Mouse (Mus musculus) intestine, embryonic 16.5 days (tissue): ENCODE results near the gene Nudt4. TPM values are rescaled to one million over a fixed set of nuclear protein-coding genes. Genes with fewer than 3 reads are reported as not detected.

Experiments used
- ATAC-seq: fragments of 200-750 bp; cut with Nextera tagmentation; 2 replicates; pipeline ENCODE4 v1.8.0; 2017; ENCODE audit warnings: moderate TSS enrichment, moderate library complexity
- H3K27ac ChIP-seq: fragments of 300-500 bp; sonication (generic); 2 replicates; pipeline ENCODE4 v1.5.1; 2014; ENCODE audit warnings: mild to moderate bottlenecking, low read length
- H3K27me3 ChIP-seq: fragments of 300-500 bp; sonication (generic); replicated peaks from 2 replicates; pipeline ENCODE4 v1.6.1; 2014; ENCODE audit warnings: low read length, control low read depth, mixed read lengths; ENCODE audit not compliant: control insufficient read depth, insufficient read depth
- H3K36me3 ChIP-seq: fragments of 300-500 bp; sonication (generic); 2 replicates; pipeline ENCODE4 v1.6.1; 2014; ENCODE audit warnings: low read length, control low read depth; ENCODE audit not compliant: control insufficient read depth, insufficient read depth
- H3K4me1 ChIP-seq: fragments of 300-500 bp; sonication (generic); 2 replicates; pipeline ENCODE4 v1.6.1; 2014; ENCODE audit warnings: low read length, control low read depth, mixed read lengths; ENCODE audit not compliant: control insufficient read depth, insufficient read depth
- H3K4me2 ChIP-seq: fragments of 300-500 bp; sonication (generic); 2 replicates; pipeline ENCODE4 v1.6.1; 2014; ENCODE audit warnings: low read depth, low read length, control low read depth
- H3K4me3 ChIP-seq: fragments of 300-500 bp; sonication (generic); 2 replicates; pipeline ENCODE4 v1.5.1; 2014; ENCODE audit warnings: mild to moderate bottlenecking, low read length
- H3K9ac ChIP-seq: fragments of 300-500 bp; sonication (generic); 2 replicates; pipeline ENCODE4 v1.6.1; 2014; ENCODE audit warnings: low read depth, low read length
- H3K9me3 ChIP-seq: fragments of 300-500 bp; sonication (generic); 2 replicates; pipeline ENCODE4 v1.6.1; 2016; ENCODE audit warnings: low read length, control low read depth; ENCODE audit not compliant: control insufficient read depth
- WGBS: fragments of 180-500 bp; shearing (Covaris S2); extraction: QIAGEN DNeasy Blood & Tissue Kit; methylation state at CpG from one replicate; pipeline ENCODE4 v1.1.7; 2014; 5-methylcytosine and 5-hydroxymethylcytosine counted together
- polyA plus RNA-seq: library from polyadenylated mRNA; unstranded; fragments of >200 nt; fragmentation: Nextera tagmentation; extraction: Ambion mirVana; gene quantifications from 2 replicates; pipeline ENCODE4 v1.2.1, GENCODE M21; 2015

Nudt4 gene
- polyA plus RNA-seq, 1 experiment from 2014 or later, result 34.2 TPM

GRCm38 (mm10) chr10:95594414-95594813, 30.5 kb upstream of the Nudt4 start:
- no peak overlapping the region for H3K27ac ChIP-seq
- 50% methylated on average over 11 of the region's 11 CpGs for WGBS
- no peaks in the 10 kb centered on the region for H3K27me3 ChIP-seq
- no peaks in the 10 kb centered on the region for H3K9me3 ChIP-seq
- no peaks in the 10 kb centered on the region for H3K4me1 ChIP-seq
- H3K9ac ChIP-seq, result no peak overlapping the region
- no peak for ATAC-seq
- no peaks in the 10 kb centered on the region for H3K36me3 ChIP-seq
- H3K4me2 ChIP-seq, result no peak overlapping the region
- H3K4me3 ChIP-seq, result no peak overlapping the region

GRCm38 (mm10) chr10:95591257-95591656, 27.3 kb upstream of the Nudt4 start:
- H3K4me1 ChIP-seq, result no peaks in the 10 kb centered on the region
- no peak overlapping the region for H3K9ac ChIP-seq
- H3K9me3 ChIP-seq, result no peaks in the 10 kb centered on the region
- H3K27me3 ChIP-seq, result no peaks in the 10 kb centered on the region
- no peak overlapping the region for H3K27ac ChIP-seq
- no peaks in the 10 kb centered on the region for H3K36me3 ChIP-seq
- no peak for ATAC-seq
- no peak overlapping the region for H3K4me3 ChIP-seq
- 85% methylated on average over 4 of the region's 4 CpGs for WGBS
- H3K4me2 ChIP-seq, result no peak overlapping the region

GRCm38 (mm10) chr10:95590196-95590595, 26.2 kb upstream of the Nudt4 start:
- Histone ChIP-seq H3K4me2 (no peak overlapping the region), H3K4me1 (no peaks in the 10 kb centered on the region), H3K9ac (no peak overlapping the region), H3K36me3 (no peaks in the 10 kb centered on the region), H3K9me3 (no peaks in the 10 kb centered on the region), H3K4me3 (no peak overlapping the region), H3K27me3 (no peaks in the 10 kb centered on the region), H3K27ac (no peak overlapping the region)
- ATAC-seq, result peak; percentile 68
- 49% methylated on average over 6 of the region's 6 CpGs for WGBS

GRCm38 (mm10) chr10:95589196-95589595, 25.2 kb upstream of the Nudt4 start:
- no peaks in the 10 kb centered on the region for H3K4me1 ChIP-seq
- ATAC-seq, result no peak
- no peak overlapping the region for H3K27ac ChIP-seq
- WGBS, result 91% methylated on average over 4 of the region's 4 CpGs
- no peaks in the 10 kb centered on the region for H3K27me3 ChIP-seq
- no peak overlapping the region for H3K9ac ChIP-seq
- H3K36me3 ChIP-seq, result no peaks in the 10 kb centered on the region
- no peak overlapping the region for H3K4me2 ChIP-seq
- H3K4me3 ChIP-seq, result no peak overlapping the region
- no peaks in the 10 kb centered on the region for H3K9me3 ChIP-seq

GRCm38 (mm10) chr10:95587509-95588220, 23.7 kb upstream of the Nudt4 start:
- WGBS, result 78% methylated on average over 8 of the region's 8 CpGs
- no peaks in the 10 kb centered on the region for H3K36me3 ChIP-seq
- ATAC-seq, result no peak
- H3K4me2 ChIP-seq, result no peak overlapping the region
- no peak overlapping the region for H3K27ac ChIP-seq
- H3K9ac ChIP-seq, result no peak overlapping the region
- no peaks in the 10 kb centered on the region for H3K27me3 ChIP-seq
- H3K4me3 ChIP-seq, result no peak overlapping the region
- H3K9me3 ChIP-seq, result no peaks in the 10 kb centered on the region
- no peaks in the 10 kb centered on the region for H3K4me1 ChIP-seq

- Histone ChIP-seq H3K27ac (no peak overlapping the region), H3K4me2 (no peak overlapping the region), H3K4me1 (no peaks in the 10 kb centered on the region), H3K27me3 (no peaks in the 10 kb centered on the region), H3K4me3 (no peak overlapping the region), H3K9ac (no peak overlapping the region), H3K36me3 (no peaks in the 10 kb centered on the region), H3K9me3 (no peaks in the 10 kb centered on the region)
- ATAC-seq, result no peak
- WGBS, result 94% methylated on average over 6 of the region's 6 CpGs
Measured at GRCm38 (mm10) chr10:95585554-95585953, 21.6 kb upstream of the Nudt4 start.

- 19% methylated on average over 4 of the region's 4 CpGs for WGBS
- Histone ChIP-seq H3K36me3 (no peaks in the 10 kb centered on the region), H3K27me3 (no peaks in the 10 kb centered on the region), H3K4me1 (peaks cover 3% of the 10 kb centered on the region; the same call in 1 of the 2 replicates), H3K9me3 (no peaks in the 10 kb centered on the region), H3K27ac (no peak overlapping the region), H3K4me2 (no peak overlapping the region), H3K4me3 (no peak overlapping the region), H3K9ac (no peak overlapping the region; the same call in 1 of the 2 replicates)
- no peak for ATAC-seq
Measured at GRCm38 (mm10) chr10:95577567-95577950, 13.6 kb upstream of the Nudt4 start.

- Histone ChIP-seq H3K4me1 (peaks cover 3% of the 10 kb centered on the region; the same call in 1 of the 2 replicates), H3K27me3 (no peaks in the 10 kb centered on the region), H3K9ac (no peak overlapping the region), H3K27ac (no peak overlapping the region), H3K4me2 (no peak overlapping the region), H3K4me3 (no peak overlapping the region), H3K9me3 (no peaks in the 10 kb centered on the region), H3K36me3 (no peaks in the 10 kb centered on the region)
- 47% methylated on average over 14 of the region's 14 CpGs for WGBS
- ATAC-seq, result no peak
Measured at GRCm38 (mm10) chr10:95576876-95577566, 13.1 kb upstream of the Nudt4 start.

GRCm38 (mm10) chr10:95575839-95576380, 12.0 kb upstream of the Nudt4 start:
- Histone ChIP-seq H3K9ac (no peak overlapping the region), H3K4me3 (no peak overlapping the region), H3K4me2 (no peak overlapping the region), H3K4me1 (peaks cover 3% of the 10 kb centered on the region; the same call in 1 of the 2 replicates), H3K36me3 (no peaks in the 10 kb centered on the region), H3K9me3 (no peaks in the 10 kb centered on the region), H3K27me3 (no peaks in the 10 kb centered on the region), H3K27ac (no peak overlapping the region)
- no peak for ATAC-seq
- 72% methylated on average over 10 of the region's 10 CpGs for WGBS
